Mouse (Mus musculus) C2C12 (cell line): ENCODE measurements around the gene Elmo2.

Source experiments
- CEBPB ChIP-seq: IDR thresholded peaks from one replicate; pipeline ENCODE4 v1.6.1; 2011; ENCODE audit warnings: low read depth, mild to moderate bottlenecking, control low read depth, moderate library complexity
- CTCF ChIP-seq: IDR thresholded peaks from one replicate; pipeline ENCODE4 v1.5.1; 2011; ENCODE audit not compliant: control insufficient read depth, insufficient read depth, insufficient read length
- MAX ChIP-seq: IDR thresholded peaks from one replicate; pipeline ENCODE4 v1.6.1; 2011; ENCODE audit warnings: mild to moderate bottlenecking, control low read depth
- MYOG ChIP-seq: IDR thresholded peaks from one replicate; pipeline ENCODE4 v1.6.1; 2011; ENCODE audit not compliant: control insufficient read depth, insufficient read length; ENCODE audit errors: extremely low read depth
- USF1 ChIP-seq: IDR thresholded peaks from one replicate; pipeline ENCODE4 v1.6.1; 2011; ENCODE audit warnings: low read depth, mild to moderate bottlenecking, control low read depth, moderate library complexity

DNA sequence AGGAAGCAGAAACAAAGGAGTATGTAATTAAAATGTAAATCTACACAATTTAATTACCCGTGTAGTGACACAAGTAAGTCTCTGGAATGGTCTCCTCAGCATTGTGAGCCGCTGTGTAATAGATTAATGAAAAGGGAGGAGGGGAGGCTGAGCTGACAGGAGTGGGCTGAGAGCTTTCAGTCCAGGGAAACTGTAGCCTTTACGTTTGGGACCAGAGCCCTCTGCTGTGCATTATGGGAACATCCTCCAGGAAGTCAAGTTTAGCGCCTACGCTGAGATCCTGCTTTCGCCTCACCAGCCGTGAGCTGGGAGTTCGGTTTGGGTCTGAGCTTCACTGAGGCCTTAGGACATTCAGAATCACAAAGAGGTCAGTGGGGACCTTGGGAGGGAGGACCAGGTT is 23.2 kb upstream of the Elmo2 start:
- no peak for TF ChIP-seq CTCF
- no peak for TF ChIP-seq MAX
- no peak for TF ChIP-seq USF1
- no peak for TF ChIP-seq MYOG
- TF ChIP-seq CEBPB: no peak
